Mouse (Mus musculus): ENCODE results near the gene Homer1.

- TF ChIP-seq CTCF (IDR thresholded peaks at IDR 0.05; ENCODE audit: low read depth) (no peak), EP300 (optimal IDR thresholded peaks at IDR 0.05) (no peak)
Observed at GRCm38 (mm10) chr13:93306545-93306944, 7.1 kb downstream of the Homer1 start.

All from stomach, postnatal 0 days (tissue).